Mouse (Mus musculus) mature B cell (primary cell): ENCODE data around the gene Efcab6.

ENCODE experiments used
- in situ Hi-C: fragments of 300-500 bp; cut with MboI; formaldehyde crosslinking; loops from 2 replicates; pipeline ENCODE4 v1.14.3; 2019

Gene Efcab6

DNA sequence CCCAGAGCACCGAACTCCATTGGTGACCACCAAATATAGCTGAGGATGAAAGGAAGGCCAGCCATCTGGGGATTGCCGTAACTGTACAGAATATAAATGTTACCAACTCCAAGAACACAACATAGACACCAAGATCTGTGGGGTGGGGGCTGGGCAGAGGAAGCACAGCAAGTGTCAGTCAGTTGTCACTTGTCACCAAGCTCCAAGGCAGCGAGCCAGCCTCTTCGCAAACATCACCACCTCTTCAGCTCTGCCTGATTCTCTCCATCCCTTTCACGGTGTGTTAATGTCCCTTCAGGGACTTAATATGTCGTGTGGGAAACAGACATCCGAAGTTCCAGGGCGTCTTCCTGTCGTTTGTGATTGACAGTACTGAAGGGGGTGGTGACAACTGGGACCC lies 93.0 kb downstream of the Efcab6 start:
- in situ Hi-C loops, result no loop called here

DNA sequence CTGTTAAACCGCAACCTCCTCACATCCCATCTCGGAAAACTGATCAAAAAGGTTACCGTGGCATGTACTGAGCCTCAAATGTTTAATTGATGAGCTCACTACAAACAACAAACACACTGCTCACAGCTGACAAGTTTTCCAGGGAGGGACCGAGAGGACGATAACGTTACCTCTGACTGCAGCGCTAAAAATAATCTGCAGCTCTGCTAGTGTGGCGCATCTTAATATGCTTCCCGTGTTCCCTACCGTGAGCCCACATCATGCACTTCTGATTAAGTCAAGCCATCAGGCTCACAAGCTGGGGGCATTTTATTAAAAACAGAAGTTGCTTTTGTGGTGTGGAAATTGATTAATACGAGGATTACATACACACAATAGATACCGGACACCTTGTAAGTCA lies 97.4 kb downstream of the Efcab6 start:
- in situ Hi-C loops, result no loop called here

DNA sequence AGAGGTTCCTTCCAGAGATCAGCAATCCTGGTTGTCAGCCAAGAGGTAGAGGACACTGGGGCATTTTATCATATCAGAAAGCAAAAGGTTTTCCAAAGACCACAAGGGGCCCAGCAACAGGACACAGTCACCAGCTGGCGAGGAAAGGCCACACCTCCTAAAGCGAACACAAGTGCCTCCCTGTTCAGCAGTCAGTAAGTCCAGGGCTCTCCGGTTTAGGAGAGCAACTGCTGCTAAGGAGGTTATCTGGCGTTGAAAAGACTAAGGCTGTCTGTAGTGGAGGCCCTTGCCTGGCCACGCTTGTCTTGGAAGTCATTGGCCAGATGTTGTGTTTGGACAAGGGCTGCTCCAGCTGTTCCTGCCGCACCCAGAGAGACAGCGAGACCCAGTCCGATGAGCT lies 100.1 kb downstream of the Efcab6 start:
- in situ Hi-C loops, result no loop called here

DNA sequence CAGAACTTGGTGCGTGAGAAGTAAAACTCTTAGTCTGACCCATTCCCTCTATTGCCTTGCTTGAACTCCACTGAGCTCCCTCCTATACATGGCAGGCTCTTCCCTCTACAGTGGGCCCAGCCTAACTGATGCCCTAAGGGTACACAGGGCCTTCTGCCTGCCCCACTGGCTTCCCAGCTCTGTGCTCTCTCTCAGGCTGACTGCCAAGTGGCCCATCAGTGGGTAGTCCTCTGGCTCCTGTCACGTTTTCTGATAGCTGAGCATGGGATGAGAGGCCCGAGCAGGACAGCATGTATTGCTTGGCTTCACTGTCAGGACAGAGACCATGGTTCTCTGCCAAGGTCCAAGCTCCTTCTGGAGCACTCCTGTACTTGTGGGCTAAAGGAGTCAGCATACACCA lies 106.8 kb downstream of the Efcab6 start:
- in situ Hi-C loops, result no loop called here

DNA sequence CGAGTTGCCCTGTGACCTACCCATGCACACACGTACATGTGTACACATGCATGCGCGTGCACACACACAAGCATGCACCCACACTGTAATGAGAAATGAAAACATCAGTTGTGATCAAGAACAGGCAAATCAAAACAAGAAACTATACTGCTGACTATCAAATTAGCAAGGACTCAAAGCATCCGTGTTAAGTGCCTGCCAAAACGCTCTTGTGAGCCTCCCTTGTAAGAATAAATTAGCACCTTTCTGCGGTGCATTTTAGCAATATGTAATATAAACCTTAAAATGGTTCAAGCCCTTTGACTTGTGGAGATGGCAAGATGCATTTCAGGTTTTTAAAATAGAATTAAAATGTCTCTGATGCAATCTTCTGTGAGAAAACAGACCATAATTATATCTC lies 108.2 kb downstream of the Efcab6 start:
- in situ Hi-C loops, result no loop called here

DNA sequence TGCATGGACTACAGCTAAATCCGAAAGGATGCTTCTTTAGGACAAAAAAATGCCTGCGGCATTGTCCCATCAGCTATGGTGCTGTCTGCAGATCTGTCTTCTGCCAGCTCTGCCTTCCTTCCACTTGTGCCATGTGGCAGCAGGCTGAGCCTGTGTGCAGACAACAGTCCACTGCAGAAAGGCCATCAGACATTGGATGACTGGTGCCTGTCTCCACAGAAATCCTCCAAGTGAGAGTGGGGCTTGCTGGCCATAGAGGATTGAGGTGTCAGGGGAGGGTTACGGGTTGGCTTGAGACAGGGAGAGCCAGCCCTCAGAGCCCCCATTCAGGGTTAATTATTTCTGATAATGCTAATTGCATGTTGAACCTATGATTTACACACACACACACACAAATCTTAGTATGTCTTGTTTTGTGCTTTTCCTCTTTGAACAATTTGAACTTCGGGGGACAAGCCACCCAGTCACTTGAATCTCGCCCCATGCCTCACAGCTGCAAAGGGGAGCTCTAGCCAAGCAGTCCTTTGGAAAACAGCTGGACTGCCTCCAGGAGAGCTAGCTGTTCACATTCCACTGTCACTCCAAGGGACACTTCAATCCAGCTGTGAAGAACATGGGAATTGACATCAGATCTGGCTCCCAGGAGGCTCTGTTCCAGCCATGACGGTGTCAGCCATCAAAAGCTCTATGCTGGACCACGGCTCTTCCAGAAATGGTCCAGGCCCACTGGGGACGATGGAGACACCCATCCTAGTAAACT lies 109.1 kb downstream of the Efcab6 start:
- in situ Hi-C loops, result no loop called here

DNA sequence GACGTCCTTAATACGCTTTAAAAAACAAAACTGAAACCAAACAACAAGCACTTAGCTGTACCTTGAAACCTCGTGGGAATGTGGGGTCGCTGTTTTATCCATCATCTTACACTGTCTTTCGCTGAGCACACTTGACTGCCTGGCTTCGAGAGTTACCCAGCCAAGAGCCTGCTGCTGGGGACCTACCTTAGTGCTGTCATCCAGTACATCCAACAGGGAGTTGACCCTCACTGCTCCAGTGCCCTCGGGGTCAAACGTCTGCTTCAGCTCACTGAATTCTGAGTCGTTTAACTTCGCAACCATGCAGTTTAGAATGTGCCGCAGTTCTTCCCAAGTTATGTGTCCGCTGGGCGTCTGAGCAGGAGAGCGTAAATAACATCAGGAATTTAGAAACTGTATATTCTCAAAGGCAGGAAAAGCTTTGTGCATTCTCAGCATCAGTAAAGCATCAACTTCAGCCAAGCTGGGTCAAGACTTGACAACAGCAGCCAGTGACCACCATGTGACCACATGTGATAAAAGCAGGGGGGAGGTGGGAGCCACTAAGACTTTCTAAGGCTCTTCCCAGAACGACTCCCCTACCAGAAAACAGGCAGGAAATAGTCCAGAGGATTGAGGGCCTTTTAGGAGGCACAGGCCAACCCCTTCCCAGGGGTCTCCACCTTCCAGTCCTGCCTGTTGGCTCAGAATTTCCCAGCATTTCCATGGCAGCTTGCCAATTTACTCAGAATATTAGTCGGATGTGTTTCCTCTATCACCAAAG lies 115.3 kb downstream of the Efcab6 start:
- in situ Hi-C loops, result no loop called here

DNA sequence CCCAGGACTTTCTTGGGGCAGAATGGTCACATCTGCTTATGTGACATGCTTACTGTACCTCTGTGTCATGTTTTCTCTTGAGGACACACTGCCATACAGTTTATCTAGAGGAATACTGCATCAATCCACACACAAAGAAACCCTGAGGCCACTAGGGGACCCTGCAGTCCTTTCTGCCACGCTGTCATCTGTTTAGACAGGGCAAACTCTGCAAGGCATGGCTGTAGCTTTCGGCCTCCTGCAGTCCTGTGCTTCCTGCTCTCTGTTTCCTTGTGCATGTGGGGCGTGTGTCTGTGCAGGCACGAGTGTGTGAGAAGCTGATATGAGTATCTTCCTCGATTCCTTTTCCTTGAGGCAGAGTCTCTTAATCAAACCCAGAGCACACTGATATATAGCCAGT lies 125.5 kb downstream of the Efcab6 start:
- in situ Hi-C loops, result no loop called here

DNA sequence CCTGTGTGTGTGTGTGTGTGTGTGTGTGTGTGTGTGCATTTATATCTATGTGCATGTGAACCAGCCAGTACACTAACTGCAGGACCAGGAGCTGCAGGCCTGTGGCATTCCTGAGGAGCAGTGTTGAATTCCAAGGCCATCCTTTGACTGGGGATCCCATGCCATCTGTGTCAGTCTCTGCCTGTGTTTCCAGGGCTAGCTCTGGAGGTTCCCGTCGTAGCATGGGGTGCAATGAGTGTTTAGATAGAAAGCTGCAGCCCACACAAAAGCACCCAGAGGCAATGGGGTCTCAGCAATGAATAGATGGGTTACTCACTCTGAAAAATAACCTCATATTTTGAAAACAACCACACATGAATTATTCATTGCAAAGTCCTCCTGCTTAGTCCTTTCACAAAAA lies 126.7 kb downstream of the Efcab6 start:
- in situ Hi-C loops, result no loop called here

DNA sequence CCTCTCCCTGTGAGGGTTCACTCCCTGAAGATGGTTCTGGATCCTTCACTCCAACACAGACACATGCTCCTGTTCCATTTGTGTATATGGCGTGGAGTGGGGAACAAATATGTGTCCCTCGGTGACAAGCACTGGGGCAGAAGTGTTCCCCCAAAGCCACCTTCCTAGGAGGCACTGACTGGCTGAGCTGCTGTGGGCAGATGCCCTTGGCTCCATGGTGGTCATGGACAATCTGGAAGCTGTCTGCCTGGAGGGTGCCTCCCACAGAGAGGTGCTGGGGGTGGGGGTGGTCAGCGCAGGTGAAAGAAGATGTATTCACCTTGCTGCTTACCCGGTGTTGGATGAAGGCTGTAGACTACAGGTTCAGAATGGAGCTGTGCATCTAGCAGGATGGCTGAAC lies 128.7 kb downstream of the Efcab6 start:
- in situ Hi-C loops, result no loop called here

DNA sequence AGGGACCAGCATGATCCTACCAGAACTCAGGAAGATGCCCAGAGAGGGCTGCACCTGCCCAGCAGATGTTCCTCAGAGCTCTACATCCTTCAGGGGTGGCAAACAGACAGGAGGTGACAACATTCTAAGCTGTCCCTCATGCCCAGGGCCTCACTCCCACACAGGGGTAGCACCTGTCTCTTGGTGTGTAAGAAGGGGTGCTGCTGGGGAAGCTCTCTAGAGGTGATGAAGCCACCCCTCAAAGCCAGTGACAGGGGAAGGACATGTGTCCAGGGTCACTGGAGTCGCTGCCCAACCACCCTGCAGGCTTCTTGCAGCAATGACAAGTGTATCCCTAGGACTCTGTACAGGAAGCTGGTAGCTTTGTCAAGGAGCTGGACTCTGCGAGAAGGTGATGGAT lies 130.4 kb downstream of the Efcab6 start:
- in situ Hi-C loops, result no loop called here

DNA sequence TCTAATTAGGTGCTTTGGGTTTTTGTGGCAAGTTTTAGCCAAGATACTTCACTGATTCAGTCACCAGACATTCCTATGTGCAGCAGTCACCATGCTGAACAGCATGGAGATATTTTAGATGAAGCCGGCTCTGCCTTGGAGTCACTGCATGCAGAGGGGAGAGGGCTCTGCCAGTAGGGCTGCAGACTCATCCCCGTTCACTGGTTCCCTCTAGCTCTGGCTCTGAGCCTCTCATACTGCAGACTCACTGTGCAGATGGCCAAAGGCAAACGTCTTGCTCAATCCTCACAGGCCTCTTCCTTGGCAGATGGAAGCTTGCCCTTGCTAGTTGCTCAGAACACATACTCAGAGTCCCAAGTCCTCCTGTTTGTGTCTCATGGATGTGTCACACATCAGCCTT lies 139.8 kb downstream of the Efcab6 start:
- in situ Hi-C loops, result no loop called here

DNA sequence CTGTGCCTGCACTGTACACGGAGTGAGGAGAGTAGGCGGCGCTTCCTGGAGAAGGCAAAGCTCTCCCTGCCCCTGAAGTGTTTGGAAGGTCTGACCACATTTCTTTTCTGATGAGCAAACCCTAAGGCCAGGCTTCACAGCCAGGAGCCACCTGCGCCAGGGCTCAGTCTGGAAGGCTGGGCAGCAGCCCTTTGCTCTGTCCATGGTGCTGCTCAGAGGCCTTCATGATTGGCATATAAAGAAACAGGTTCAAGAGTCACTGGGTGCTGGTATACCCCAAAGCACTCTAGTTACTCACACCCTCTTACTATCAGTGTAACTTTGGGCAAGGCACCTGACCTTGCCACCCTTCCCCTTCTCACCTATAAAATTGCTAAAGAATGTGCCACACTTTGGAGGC lies 140.5 kb downstream of the Efcab6 start:
- in situ Hi-C loops, result no loop called here

DNA sequence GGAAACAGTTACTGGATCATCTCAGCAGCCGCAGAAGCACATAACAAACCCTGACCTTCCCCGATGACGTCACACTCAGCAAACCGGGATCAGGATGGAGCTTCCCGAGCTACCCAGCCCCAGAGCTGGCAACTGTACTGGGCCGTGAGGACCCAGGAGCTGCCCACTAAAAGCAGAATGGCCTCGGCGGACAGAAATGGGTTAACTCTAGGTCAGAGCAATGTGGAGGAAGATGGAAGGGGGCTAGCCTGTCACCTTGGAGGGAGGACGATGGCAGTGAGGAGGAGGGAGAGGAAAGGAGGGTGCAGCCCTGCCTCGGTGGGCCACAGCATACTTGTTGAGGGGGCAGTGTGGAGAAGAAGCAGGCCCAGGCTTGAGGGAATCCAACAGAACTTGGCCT lies 149.8 kb downstream of the Efcab6 start:
- in situ Hi-C loops, result no loop called here

DNA sequence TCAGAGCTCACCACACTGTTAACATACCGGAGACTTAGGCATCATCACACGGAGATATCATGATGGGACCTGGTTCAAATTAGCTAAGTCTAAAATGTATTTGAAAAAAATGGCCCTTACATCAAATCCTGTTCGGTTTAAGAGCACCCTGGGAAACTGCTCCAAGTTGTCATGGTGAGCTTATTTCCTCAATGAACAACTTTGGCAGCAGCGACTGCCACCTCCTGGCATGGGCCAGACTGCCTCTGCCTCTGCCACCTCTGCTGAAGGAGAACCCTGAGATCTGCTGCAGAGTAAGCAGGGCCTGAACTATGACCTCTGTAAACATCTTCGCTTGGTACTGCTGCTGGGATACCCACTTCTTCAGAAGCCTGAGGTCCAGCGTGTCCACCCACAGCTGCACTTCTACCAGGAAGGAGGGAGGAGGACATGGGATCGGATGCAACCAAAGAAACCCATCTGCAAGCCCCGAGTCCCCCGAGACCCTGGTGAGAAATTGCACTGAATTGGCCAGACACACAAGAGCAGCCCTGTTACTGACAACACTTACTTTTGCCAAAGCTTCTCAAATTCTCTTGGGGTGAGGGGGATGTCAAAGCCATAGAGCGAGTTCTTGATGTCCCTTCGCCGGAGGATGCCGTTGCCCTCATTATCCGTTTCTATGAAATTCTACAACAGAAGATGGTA lies 152.0 kb downstream of the Efcab6 start:
- in situ Hi-C loops, result no loop called here

DNA sequence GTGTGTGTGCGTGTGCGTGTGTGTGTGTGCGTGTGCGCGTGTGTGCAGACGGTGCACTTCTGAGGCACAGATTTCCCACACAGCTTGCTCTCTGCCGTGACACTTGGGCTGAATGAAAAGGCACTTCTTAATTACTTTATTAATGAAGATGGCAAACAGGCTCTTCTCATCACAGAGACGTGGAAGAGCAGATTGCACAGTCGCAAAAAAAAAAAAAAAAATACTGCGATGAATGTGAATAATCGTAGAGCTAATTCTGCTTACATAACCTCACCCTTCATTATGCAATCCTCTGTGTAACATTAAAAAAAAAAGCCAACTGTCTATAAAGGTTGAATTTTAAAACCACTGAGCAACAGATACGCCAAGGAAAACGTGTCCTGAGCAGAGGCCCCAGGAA lies 158.7 kb downstream of the Efcab6 start:
- in situ Hi-C loops, result no loop called here

DNA sequence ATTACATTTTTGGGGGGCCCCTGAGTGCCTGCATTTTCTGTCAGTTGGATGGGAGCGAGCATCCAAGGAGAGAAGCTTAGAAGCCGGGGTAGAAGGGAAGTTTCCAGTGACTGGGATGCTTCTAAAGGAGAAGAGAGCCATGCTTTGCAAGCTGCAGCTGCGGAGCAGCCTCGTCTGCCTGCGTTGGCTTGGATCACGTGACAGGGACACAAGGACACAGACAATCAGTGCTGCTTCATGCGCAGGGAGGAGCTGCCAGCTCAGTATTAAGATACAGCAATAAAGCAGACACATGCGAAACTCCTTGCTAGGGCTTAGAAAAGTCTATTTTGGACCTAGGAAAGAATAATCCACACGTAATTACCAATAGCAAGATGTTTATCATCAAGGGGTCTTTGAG lies 167.9 kb downstream of the Efcab6 start:
- in situ Hi-C loops, result no loop called here

DNA sequence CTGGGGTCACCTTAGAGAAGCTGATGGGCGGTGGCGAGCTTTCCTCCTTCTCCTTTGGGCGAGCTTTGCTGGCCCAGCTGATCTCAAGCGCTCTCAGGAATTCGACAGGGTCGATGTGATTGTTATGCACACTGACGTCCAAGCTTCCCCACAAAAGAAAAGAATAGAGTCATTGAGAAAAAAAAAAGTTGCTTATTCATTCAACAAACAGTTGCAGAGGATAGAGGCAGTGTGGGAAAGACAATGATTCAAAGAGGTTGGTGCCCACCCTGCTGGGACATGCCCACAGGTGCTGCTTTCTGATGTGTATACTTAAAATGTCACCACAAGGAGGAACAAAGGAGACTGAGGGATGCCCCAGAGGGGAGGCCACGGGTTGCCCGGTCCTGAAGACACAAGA lies 169.2 kb downstream of the Efcab6 start:
- in situ Hi-C loops, result no loop called here

DNA sequence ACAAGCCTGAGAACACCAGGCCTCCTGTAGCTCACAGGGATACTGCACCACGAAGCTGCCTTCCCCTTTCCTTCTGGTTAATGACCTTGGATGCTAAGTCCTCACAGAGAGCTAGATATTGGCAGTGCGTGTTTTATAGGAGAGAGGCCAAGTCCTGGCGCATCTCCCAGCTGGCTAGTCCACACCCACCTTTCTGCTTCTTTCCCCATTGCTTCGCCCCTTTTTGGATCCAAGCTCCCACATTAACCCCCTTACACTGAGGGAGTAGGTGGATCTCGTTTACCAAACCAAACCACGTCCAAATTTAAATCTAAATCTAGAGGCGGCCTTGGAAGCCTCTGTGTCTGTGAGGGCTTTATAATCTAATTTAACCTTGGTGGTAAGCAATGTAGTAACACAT lies 170.9 kb downstream of the Efcab6 start:
- in situ Hi-C loops, result no loop called here

DNA sequence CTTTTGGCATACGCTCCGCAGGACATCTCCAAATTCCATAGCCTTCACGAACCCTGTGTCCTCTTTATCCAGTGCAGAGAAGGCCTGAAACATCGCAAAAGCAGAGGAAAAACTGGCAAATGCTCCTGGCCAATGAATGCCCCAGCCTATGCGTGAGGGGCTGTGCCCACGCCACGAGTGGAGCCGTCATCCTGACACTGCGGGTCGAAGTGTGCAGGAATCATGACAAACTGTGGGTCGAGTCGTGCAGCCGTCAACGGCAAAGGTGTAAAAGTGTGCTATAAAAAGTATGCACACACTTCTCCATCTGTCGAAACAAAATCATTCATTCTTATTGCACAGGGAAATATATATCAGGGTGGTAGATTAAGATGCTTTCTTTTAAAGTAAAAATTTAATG lies 172.3 kb downstream of the Efcab6 start:
- in situ Hi-C loops, result no loop called here

DNA sequence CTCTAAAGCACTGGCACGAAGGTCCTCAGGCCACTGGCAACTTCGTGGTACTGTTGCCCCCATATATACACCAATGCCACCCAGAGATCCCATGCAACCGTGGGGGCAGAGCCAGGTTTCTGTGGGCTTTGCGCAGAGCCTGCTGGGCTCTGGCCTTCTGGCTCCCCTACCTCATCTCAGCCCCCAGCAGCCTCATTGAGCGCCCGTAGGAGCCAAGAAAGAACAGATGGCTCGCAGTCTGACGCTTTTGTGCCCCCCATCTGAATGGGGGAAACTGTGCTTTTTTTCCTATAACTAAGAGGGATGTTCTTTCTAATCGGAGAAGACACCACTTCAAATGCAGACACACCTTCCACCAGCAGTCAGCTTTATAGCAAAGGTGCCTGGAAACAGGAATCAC lies 180.9 kb downstream of the Efcab6 start:
- in situ Hi-C loops, result no loop called here

DNA sequence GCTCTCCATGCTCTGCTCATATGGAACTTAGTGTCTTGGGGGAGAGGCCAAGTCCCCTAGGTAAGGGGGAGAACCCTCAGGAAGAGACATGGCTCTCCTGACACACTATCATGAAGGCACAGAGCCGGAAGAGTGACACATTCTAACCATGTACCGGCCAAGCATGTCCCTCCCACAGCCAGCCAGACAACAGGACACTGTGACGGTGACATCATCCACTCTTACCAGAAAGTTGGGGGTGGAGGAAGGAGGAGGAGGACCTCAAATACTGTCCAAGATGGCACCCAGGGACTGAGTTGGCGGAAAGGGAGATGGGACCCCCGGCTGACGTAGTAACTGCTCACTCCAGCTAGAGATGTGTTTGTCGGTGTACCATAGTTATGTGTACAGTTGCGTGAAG lies 181.4 kb downstream of the Efcab6 start:
- in situ Hi-C loops, result no loop called here

DNA sequence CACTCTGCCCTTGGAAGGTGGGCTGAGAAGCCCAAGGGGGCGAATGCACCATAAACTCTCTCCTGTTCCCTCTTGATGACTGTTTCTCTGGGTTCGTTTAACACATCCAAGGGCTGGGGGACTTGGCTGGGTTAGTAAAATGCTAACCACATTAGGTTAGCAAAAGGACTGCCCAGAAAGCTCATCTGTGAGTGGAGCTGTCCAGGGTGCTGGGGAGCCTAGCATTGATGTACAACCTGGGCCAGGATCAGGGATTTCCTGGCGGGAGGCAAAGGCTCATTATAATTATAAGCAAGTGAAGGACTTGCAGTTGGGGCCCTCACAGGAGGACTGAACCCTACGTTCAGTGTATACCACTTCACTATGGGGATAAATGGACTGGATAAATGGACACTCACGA lies 185.3 kb downstream of the Efcab6 start:
- in situ Hi-C loops, result no loop called here
